11 mouse cellular contexts compared by ENCODE assay signal in genomic region chr2:109510070-109510979, GRCm38 (mm10).
DNase-seq lines count a peak whose midpoint lies in the region; ATAC-seq lines count a peak whose summit lies in the region.
"Had no signal": no experiment of that assay in that cellular context is flagged by ENCODE, and none has a peak within 500 bp of the region (broad histone marks: within the 10 kb centered on the region; RNA-seq: fewer than 3 reads in every experiment).

No protein-coding gene starts in this region.

- peak; percentile 59; the same call in 1 of the 2 replicates for ATAC-seq in lung, embryonic 15.5 days (ENCODE audit: borderline replicate concordance, extremely low read depth, low FRiP score, low TSS enrichment)
- peak; percentile 84 for ATAC-seq in hindbrain, embryonic 12.5 days (ENCODE audit: low FRiP score)

- 50% methylated on average over 8 of the region's 8 CpGs for WGBS in lung, embryonic 15.5 days
- 55% methylated on average over 8 of the region's 8 CpGs for WGBS in hindbrain, embryonic 12.5 days

- DNase-seq in lung, postnatal 4 days = no peak
- DNase-seq in kidney, postnatal 10 days = peak; percentile 13
- peak; percentile 52 for DNase-seq in retina, postnatal 1 day
- DNase-seq in frontal cortex, adult 2 months (ENCODE audit: extremely low spot score in 1 of 2, low spot score in 1 of 2) = no peak
- DNase-seq in adrenal gland, postnatal 25 days = no peak
- DNase-seq: cerebellum, adult 11 months; gastrocnemius, postnatal 36 days; right cerebral cortex, postnatal 4 days had no signal

- H3K9me3 ChIP-seq in lung, embryonic 15.5 days = no peaks in the 10 kb centered on the region
- no peaks in the 10 kb centered on the region for H3K9me3 ChIP-seq in hindbrain, embryonic 12.5 days (replicated peaks)
- H3K9me3 ChIP-seq: liver, embryonic 15.5 days had no signal

- no peaks in the 10 kb centered on the region; the same call in 1 of the 2 replicates for H3K4me1 ChIP-seq in lung, embryonic 15.5 days
- peaks cover 8% of the 10 kb centered on the region; the same call in 1 of the 2 replicates for H3K4me1 ChIP-seq in hindbrain, embryonic 12.5 days
- H3K4me1 ChIP-seq: liver, embryonic 15.5 days had no signal

- no peaks in the 10 kb centered on the region for H3K27me3 ChIP-seq in lung, embryonic 15.5 days
- no peaks in the 10 kb centered on the region for H3K27me3 ChIP-seq in hindbrain, embryonic 12.5 days
- H3K27me3 ChIP-seq: liver, embryonic 15.5 days had no signal

- H3K36me3 ChIP-seq in lung, embryonic 15.5 days = no peaks in the 10 kb centered on the region
- H3K36me3 ChIP-seq in hindbrain, embryonic 12.5 days = no peaks in the 10 kb centered on the region
- H3K36me3 ChIP-seq: liver, embryonic 15.5 days had no signal

- H3K4me2 ChIP-seq in lung, embryonic 15.5 days = no peak overlapping the region
- no peak overlapping the region for H3K4me2 ChIP-seq in hindbrain, embryonic 12.5 days (replicated peaks)
- H3K4me2 ChIP-seq: liver, embryonic 15.5 days had no signal

- H3K9ac ChIP-seq in lung, embryonic 15.5 days = no peak overlapping the region
- no peak overlapping the region for H3K9ac ChIP-seq in hindbrain, embryonic 12.5 days
- H3K9ac ChIP-seq: liver, embryonic 15.5 days had no signal

- H3K4me3 ChIP-seq in lung, embryonic 15.5 days = no peak overlapping the region
- H3K4me3 ChIP-seq in hindbrain, embryonic 12.5 days = no peak overlapping the region
- H3K4me3 ChIP-seq: liver, embryonic 15.5 days had no signal

- H3K27ac ChIP-seq in lung, embryonic 15.5 days = no peak overlapping the region
- peak overlapping the region; percentile 19; the same call in 1 of the 2 replicates for H3K27ac ChIP-seq in hindbrain, embryonic 12.5 days
- H3K27ac ChIP-seq: liver, embryonic 15.5 days had no signal

Comparison
In these comparisons a context has a peak if more than half of its experiments do, and no peak if none do; other contexts are left out.
1. DNase-seq: peak in kidney, postnatal 10 days (single experiment) and retina, postnatal 1 day (single experiment); none in lung, postnatal 4 days (0 of 2), frontal cortex, adult 2 months (0 of 2) and adrenal gland, postnatal 25 days (single experiment).